Mouse (Mus musculus) left cerebral cortex, adult 2 months (tissue): ENCODE results near the gene Msi2. TPM values are rescaled to one million over a fixed set of nuclear protein-coding genes. Genes with fewer than 3 reads are reported as not detected.

ENCODE experiments used
- DNase-seq, 2 experiments: peaks; one replicate each; pipeline ENCODE4 v3.0.0; 2021 to 2022; ENCODE audit warnings: low spot score in 2 of 2, mixed read lengths in 1 of 2; ENCODE audit errors: extremely low spot score in 1 of 2
- H3K27ac ChIP-seq: fragments of 200-600 bp; 2 replicates; pipeline ENCODE4 v1.8.1; 2022
- H3K4me3 ChIP-seq: fragments of 200-600 bp; 2 replicates; pipeline ENCODE4 v1.8.1; 2022
- CTCF ChIP-seq: fragments of 200-600 bp; IDR thresholded peaks from 2 replicates; pipeline ENCODE4 v1.8.1; 2022; ENCODE audit warnings: antibody characterized with exemption, mild to moderate bottlenecking, moderate library complexity
- intact Hi-C: fragments of 180-260 bp; cut with DNase I; formaldehyde crosslinking; loops from one replicate; pipeline ENCODE4 v1.15.1; 2025
- total RNA-seq, 2 experiments: library from RNA; stranded (reverse); gene quantifications; 2 replicates each; pipeline ENCODE4 v1.2.3; 2021

Msi2 gene
- total RNA-seq, 2 experiments from 2014 or later, result 126 to 140 TPM

GRCm38 (mm10) chr11:88369898-88370297 is 348.4 kb downstream of the Msi2 start:
- Histone ChIP-seq H3K27ac (no peak overlapping the region), H3K4me3 (no peak overlapping the region)
- no peak for TF ChIP-seq CTCF
- no peak for DNase-seq
- intact Hi-C loops, result no loop called here

- DNase-seq, result no peak
- no peak overlapping the region for H3K27ac ChIP-seq
- intact Hi-C loops, result no loop called here
- H3K4me3 ChIP-seq, result no peak overlapping the region
- TF ChIP-seq CTCF, result no peak
Measured at GRCm38 (mm10) chr11:88367501-88367900, 350.8 kb downstream of the Msi2 start.

- intact Hi-C loops, result no loop called here
- H3K4me3 ChIP-seq, result no peak overlapping the region
- H3K27ac ChIP-seq, result no peak overlapping the region
- TF ChIP-seq CTCF, result no peak
- no peak for DNase-seq
Measured at GRCm38 (mm10) chr11:88365914-88366540, 352.3 kb downstream of the Msi2 start.

GRCm38 (mm10) chr11:88364231-88364630 is 354.1 kb downstream of the Msi2 start:
- no peak overlapping the region for H3K27ac ChIP-seq

DNA sequence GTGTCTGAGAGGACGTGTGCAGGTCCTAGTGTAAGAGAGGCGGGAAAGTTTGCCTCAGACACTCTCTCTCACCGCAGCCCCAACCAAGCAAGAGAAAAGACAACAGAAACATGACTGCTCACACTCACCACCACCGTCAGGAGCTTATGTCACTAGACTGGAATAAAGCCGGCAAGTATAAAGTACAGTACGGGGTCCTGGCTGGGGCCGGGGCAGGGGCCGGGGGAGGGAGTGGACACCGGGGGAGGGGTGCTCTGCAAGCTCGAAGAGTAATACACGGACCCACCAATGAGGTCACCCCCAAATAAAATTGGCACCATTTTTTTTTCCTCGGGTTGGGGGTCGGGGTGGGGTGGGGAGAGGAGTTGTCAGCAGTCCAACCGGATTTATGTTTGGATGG is 354.8 kb downstream of the Msi2 start:
- TF ChIP-seq CTCF, result no peak
- intact Hi-C loops, result no loop called here
- H3K4me3 ChIP-seq, result no peak overlapping the region
- no peak for DNase-seq
- no peak overlapping the region for H3K27ac ChIP-seq

More at GRCm38 (mm10) chr11:88364231-88364630, 354.1 kb downstream of the Msi2 start:
- DNase-seq, result no peak
- intact Hi-C loops, result no loop called here
- no peak overlapping the region for H3K4me3 ChIP-seq
- TF ChIP-seq CTCF, result no peak

GRCm38 (mm10) chr11:88359736-88360135 is 358.6 kb downstream of the Msi2 start:
- Histone ChIP-seq H3K27ac (no peak overlapping the region), H3K4me3 (no peak overlapping the region)
- no peak for DNase-seq
- intact Hi-C loops, result no loop called here
- TF ChIP-seq CTCF, result no peak

- no peak for DNase-seq
- Histone ChIP-seq H3K27ac (peak overlapping the region; percentile 16; the same call in 1 of the 2 replicates), H3K4me3 (no peak overlapping the region)
- intact Hi-C loops, result no loop called here
- TF ChIP-seq CTCF, result no peak
Measured at GRCm38 (mm10) chr11:88357325-88357724, 361.0 kb downstream of the Msi2 start.

DNA sequence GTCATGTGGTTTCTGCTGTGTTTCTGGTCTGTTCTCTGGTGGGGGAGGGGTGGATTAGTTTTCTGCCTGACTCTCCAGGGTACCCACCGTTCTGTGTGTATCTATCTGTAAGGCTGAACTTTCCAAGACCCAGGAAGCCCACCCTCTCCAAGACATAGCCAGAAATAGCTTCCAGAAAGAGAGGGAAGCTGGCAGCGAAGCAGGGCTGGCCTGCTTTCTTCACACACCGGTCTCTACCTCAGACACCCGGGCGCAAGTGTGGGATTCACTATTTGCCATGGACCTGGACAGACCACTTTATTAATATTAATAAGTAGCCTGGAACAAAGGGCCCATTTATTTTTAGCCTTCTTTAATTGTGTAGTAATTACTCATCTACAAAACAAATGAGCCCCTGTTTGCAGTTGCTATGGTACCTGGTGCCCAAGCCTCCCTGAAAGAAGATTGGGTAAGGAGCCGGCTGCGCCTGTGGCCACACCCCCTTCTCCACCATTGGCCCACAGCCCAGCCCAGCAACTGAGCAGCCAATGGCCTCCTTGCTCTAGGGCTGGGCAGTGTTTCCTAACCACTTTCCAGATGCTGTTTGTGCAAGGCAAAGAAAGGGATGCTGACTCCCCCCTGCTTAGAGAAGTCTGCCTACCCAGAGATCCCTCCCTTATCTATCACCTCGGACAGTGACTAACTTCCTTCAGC is 361.6 kb downstream of the Msi2 start:
- intact Hi-C loops, result no loop called here
- H3K4me3 ChIP-seq, result no peak overlapping the region
- DNase-seq, result peak; percentile 55 to 80
- peak overlapping the region; percentile 5; the same call in 1 of the 2 replicates for H3K27ac ChIP-seq
- TF ChIP-seq CTCF, result no peak

- no peak for DNase-seq
- intact Hi-C loops, result no loop called here
- no peak for TF ChIP-seq CTCF
- Histone ChIP-seq H3K27ac (0 out of 2 replicates have a peak overlapping the region, but pooled peaks have one; percentile 5), H3K4me3 (no peak overlapping the region)
Measured at GRCm38 (mm10) chr11:88356016-88356415, 362.3 kb downstream of the Msi2 start.

DNA sequence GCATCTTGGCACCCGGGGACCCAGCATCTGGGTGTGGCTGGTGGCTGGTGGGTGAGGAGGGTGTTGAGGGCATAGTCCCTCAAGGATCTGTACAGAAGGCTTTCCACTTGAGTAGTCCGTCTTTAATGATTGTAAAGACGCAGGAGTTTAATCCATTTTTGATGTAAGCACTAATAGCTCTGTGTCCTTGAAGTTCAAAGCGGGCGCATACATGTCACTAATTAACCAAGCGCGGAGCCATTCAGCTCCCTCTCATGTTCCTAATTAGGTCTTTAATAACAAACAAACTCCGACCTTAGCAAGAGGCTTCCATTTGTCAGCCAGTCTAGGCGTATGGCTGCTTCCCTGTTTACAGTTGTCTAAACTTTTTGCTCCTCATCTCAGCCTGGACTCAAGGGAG is 363.5 kb downstream of the Msi2 start:
- H3K27ac ChIP-seq, result no peak overlapping the region
- intact Hi-C loops, result no loop called here
- no peak for DNase-seq
- no peak overlapping the region for H3K4me3 ChIP-seq
- no peak for TF ChIP-seq CTCF

DNA sequence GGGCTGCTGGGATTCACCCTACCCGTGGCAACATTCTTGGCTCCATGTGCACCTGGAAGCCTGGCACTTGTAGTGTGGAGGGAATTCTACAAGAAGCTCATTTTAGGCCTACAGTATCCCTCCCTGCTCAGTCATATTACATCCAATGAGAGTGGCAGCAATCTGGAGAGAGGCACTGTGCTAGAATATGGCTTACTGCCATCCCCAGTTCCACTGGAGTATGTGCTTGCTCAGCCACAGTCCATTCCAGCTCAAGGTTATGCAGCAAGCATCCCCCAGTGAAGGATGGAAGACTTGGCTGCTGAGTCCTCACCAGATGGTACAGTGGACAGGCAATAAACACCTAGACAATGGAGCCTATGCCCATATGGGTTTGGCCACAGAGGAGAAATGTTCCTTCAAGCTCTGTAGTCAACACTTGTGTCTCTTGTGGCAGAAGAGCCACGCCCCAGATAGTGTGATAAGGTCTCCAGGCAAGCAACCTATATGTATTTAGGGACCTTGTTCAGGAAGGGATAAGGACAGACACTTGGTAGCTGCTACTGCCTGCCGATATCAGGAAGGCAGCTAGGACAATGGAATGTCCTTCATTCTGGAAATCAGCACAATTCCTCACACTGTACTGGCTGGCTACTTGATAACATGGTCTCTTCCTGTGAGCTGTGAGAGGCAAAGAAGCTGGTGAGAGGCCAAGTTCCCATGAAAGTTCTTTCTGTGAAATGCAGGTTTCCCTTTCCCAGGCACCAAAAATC is 366.4 kb downstream of the Msi2 start:
- Histone ChIP-seq H3K27ac (no peak overlapping the region), H3K4me3 (no peak overlapping the region)
- no peak for TF ChIP-seq CTCF
- no peak for DNase-seq
- intact Hi-C loops, result no loop called here

DNA sequence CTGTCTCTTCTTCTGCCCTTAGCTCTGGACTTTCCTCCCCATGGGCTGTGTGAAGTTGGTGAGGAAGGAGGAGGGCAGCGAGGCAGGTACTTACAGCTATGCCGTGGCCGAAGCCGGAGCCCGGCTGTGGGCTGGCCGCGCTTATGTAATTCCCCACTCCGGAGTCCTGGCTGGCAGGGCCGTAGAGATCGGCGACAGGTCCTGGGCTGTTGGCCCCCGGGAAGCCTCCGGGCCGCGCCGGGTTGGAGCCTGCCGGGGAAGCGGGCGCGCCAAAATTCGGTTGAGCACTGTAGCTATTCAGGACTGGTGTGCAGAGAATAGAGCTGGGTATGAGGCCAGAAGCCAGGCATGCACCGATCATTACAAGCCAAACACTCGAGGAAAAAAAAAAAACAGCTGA is 369.6 kb downstream of the Msi2 start:
- peak in 1 of 2 experiments; percentile 28 for DNase-seq
- Histone ChIP-seq H3K27ac (no peak overlapping the region), H3K4me3 (no peak overlapping the region)
- intact Hi-C loops, result no loop called here
- no peak for TF ChIP-seq CTCF
